Mouse (Mus musculus): ENCODE results near the gene Timeless. TPM values are rescaled to one million over a fixed set of nuclear protein-coding genes. Genes with fewer than 3 reads are reported as not detected.
A peak's percentile ranks its signal among the peaks of the same experiment; 100 is the strongest.
"Not testable (repeated sequence)": the region's sequence is repeated elsewhere in the genome, so short reads cannot be mapped to it uniquely, and the experiment has no call there.

Gene Timeless
- 17.5 TPM for polyA plus RNA-seq (2021)

GRCm38 (mm10) chr10:128231697-128232419 is at the start of gene Timeless:
Gene Timeless (plus strand): TSS chr10:128232065.
- ChIA-PET POLR2A (interaction anchor here (0.8 to 1.8 kb wide), 2 partner anchors 14 to 147 kb away, joined by 3 to 4 read pairs; no protein-coding TSS in a partner anchor), CTCF (interaction anchor here (0.9 to 2.0 kb wide), 8 partner anchors 11 to 69 kb away, joined by 3 to 8 read pairs (median 4); no protein-coding TSS in a partner anchor)
- no peaks in the 10 kb centered on the region for H3K27me3 ChIP-seq
- in situ Hi-C loops (cut with MboI; ENCODE audit: low pct_unique_long_range_greater_than_20kb), result no loop called here
- peak; percentile 58 for ATAC-seq
- no peak for TF ChIP-seq CTCF (IDR thresholded peaks at IDR 0.05)
- DNase-seq (ENCODE audit: low read depth, low spot score), result peak; percentile 64

- ChIA-PET POLR2A (interaction anchor here (1.1 kb wide), 1 partner anchor 101 kb away, joined by 3 read pairs; the partner anchor contains the start of gene Atp5b), CTCF (interaction anchor here (1.6 to 7.7 kb wide), 3 partner anchors 34 to 92 kb away, joined by 5 to 84 read pairs (median 44); partner anchors contain the start of gene Baz2a)
- no peak for TF ChIP-seq CTCF (IDR thresholded peaks at IDR 0.05)
- no peaks in the 10 kb centered on the region for H3K27me3 ChIP-seq
- ATAC-seq (no peak), DNase-seq (ENCODE audit: low read depth, low spot score) (no peak)
- in situ Hi-C loops (cut with MboI; ENCODE audit: low pct_unique_long_range_greater_than_20kb), result loop anchor here (25.0 kb wide), 1 partner anchor 497 kb away; no protein-coding TSS in a partner anchor
Measured at GRCm38 (mm10) chr10:128184296-128184695, 47.6 kb upstream of the Timeless start.

- DNase-seq (ENCODE audit: low read depth, low spot score), result no peak
- in situ Hi-C loops (cut with MboI; ENCODE audit: low pct_unique_long_range_greater_than_20kb), result loop anchor here (5.0 to 25.0 kb wide), 3 partner anchors 43 to 498 kb away; no protein-coding TSS in a partner anchor
- no peak for TF ChIP-seq CTCF (IDR thresholded peaks at IDR 0.05)
- CTCF ChIA-PET, result interaction anchor here (1.1 to 7.7 kb wide), 6 partner anchors 9 to 98 kb away, joined by 5 to 84 read pairs (median 10); partner anchors contain the start of gene Baz2a
- POLR2A ChIA-PET, result interaction anchor here (0.6 to 1.1 kb wide), 3 partner anchors 32 to 102 kb away, joined by 3 read pairs; partner anchors contain the start of gene Atp5b
- ATAC-seq, result no peak
- no peaks in the 10 kb centered on the region for H3K27me3 ChIP-seq
Measured at GRCm38 (mm10) chr10:128185277-128185940, 46.5 kb upstream of the Timeless start.

GRCm38 (mm10) chr10:128185959-128186358 is 45.9 kb upstream of the Timeless start:
- in situ Hi-C loops (cut with MboI; ENCODE audit: low pct_unique_long_range_greater_than_20kb), result loop anchor here (5.0 to 25.0 kb wide), 3 partner anchors 44 to 499 kb away; no protein-coding TSS in a partner anchor
- POLR2A ChIA-PET, result interaction anchor here (0.6 to 1.0 kb wide), 2 partner anchors 32 to 57 kb away, joined by 3 read pairs; no protein-coding TSS in a partner anchor
- TF ChIP-seq CTCF (IDR thresholded peaks at IDR 0.05), result peak; percentile 94
- CTCF ChIA-PET, result interaction anchor here (0.6 to 7.7 kb wide), 10 partner anchors 10 to 98 kb away, joined by 3 to 84 read pairs (median 6); partner anchors contain the start of gene Baz2a
- ATAC-seq, result no peak
- peak; percentile 63 for DNase-seq (ENCODE audit: low read depth, low spot score)
- H3K27me3 ChIP-seq, result no peaks in the 10 kb centered on the region

GRCm38 (mm10) chr10:128187181-128187605 is 44.7 kb upstream of the Timeless start:
- DNase-seq (ENCODE audit: low read depth, low spot score) (no peak), ATAC-seq (no peak)
- no peak for TF ChIP-seq CTCF (IDR thresholded peaks at IDR 0.05)
- ChIA-PET POLR2A (no interaction called here), CTCF (interaction anchor here (1.6 to 7.7 kb wide), 2 partner anchors 44 to 53 kb away, joined by 4 to 84 read pairs; no protein-coding TSS in a partner anchor)
- no peaks in the 10 kb centered on the region for H3K27me3 ChIP-seq
- in situ Hi-C loops (cut with MboI; ENCODE audit: low pct_unique_long_range_greater_than_20kb), result loop anchor here (5.0 to 25.0 kb wide), 3 partner anchors 45 to 500 kb away; no protein-coding TSS in a partner anchor

GRCm38 (mm10) chr10:128188242-128188877 is 43.5 kb upstream of the Timeless start:
- CTCF ChIA-PET, result interaction anchor here (0.9 to 7.7 kb wide), 6 partner anchors 9 to 97 kb away, joined by 3 to 84 read pairs (median 4); partner anchors contain the start of gene Baz2a
- in situ Hi-C loops (cut with MboI; ENCODE audit: low pct_unique_long_range_greater_than_20kb), result loop anchor here (5.0 to 25.0 kb wide), 3 partner anchors 46 to 501 kb away; no protein-coding TSS in a partner anchor
- DNase-seq (ENCODE audit: low read depth, low spot score) (no peak), ATAC-seq (no peak)
- H3K27me3 ChIP-seq, result no peaks in the 10 kb centered on the region
- no peak for TF ChIP-seq CTCF (IDR thresholded peaks at IDR 0.05)
- POLR2A ChIA-PET, result interaction anchor here (1.1 kb wide), 1 partner anchor 104 kb away, joined by 5 read pairs; no protein-coding TSS in a partner anchor

GRCm38 (mm10) chr10:128191472-128191871 is 40.4 kb upstream of the Timeless start:
- DNase-seq (ENCODE audit: low read depth, low spot score) (no peak), ATAC-seq (no peak)
- H3K27me3 ChIP-seq, result no peaks in the 10 kb centered on the region
- TF ChIP-seq CTCF (IDR thresholded peaks at IDR 0.05), result no peak
- CTCF ChIA-PET, result interaction anchor here (1.5 to 3.0 kb wide), 3 partner anchors 15 to 101 kb away, joined by 4 to 14 read pairs (median 6); partner anchors contain the start of gene Baz2a
- in situ Hi-C loops (cut with MboI; ENCODE audit: low pct_unique_long_range_greater_than_20kb), result loop anchor here (10.0 to 25.0 kb wide), 2 partner anchors 247 to 504 kb away; no protein-coding TSS in a partner anchor
- POLR2A ChIA-PET, result interaction anchor here (1.4 kb wide), 1 partner anchor 100 kb away, joined by 3 read pairs; the partner anchor contains the start of gene Baz2a

- not testable (repeated sequence) for ATAC-seq; DNase-seq (ENCODE audit: low read depth, low spot score); H3K27me3 ChIP-seq
- POLR2A ChIA-PET, result interaction anchor here (1.4 kb wide), 1 partner anchor 101 kb away, joined by 3 read pairs; the partner anchor contains the start of gene Baz2a
- CTCF ChIA-PET, result interaction anchor here (0.6 to 2.2 kb wide), 3 partner anchors 15 to 101 kb away, joined by 3 to 6 read pairs (median 4); partner anchors contain the start of gene Baz2a
- in situ Hi-C loops (cut with MboI; ENCODE audit: low pct_unique_long_range_greater_than_20kb), result loop anchor here (10.0 to 25.0 kb wide), 2 partner anchors 247 to 505 kb away; no protein-coding TSS in a partner anchor
Measured at GRCm38 (mm10) chr10:128192030-128192766, 39.7 kb upstream of the Timeless start.
